Mouse (Mus musculus) liver, adult 2 months (tissue): ENCODE measurements around the gene Umod. TPM values are rescaled to one million over a fixed set of nuclear protein-coding genes. Genes with fewer than 3 reads are reported as not detected.

Source experiments
- DNase-seq: peaks from one replicate; pipeline ENCODE4 v3.0.0-alpha.2; 2011; ENCODE audit warnings: low read depth, low spot score; ENCODE audit errors: extremely low read depth
- H3K27ac ChIP-seq: fragments of 200-500 bp; replicated peaks from 2 replicates; pipeline ENCODE4 v1.5.1; 2012; ENCODE audit warnings: low read depth, mild to moderate bottlenecking, control low read depth, inconsistent platforms, low read length; ENCODE audit not compliant: insufficient read depth
- H3K27me3 ChIP-seq: fragments of 200-500 bp; 2 replicates; pipeline ENCODE4 v1.6.1; 2012; ENCODE audit warnings: mild to moderate bottlenecking, moderate library complexity, low read length, inconsistent platforms; ENCODE audit not compliant: control insufficient read depth, insufficient read depth
- H3K36me3 ChIP-seq: fragments of 200-500 bp; 2 replicates; pipeline ENCODE4 v1.6.1; 2012; ENCODE audit warnings: low read length, inconsistent platforms; ENCODE audit not compliant: control insufficient read depth, insufficient read depth
- H3K4me1 ChIP-seq: fragments of 200-500 bp; 2 replicates; pipeline ENCODE4 v1.6.1; 2011; ENCODE audit warnings: low read length; ENCODE audit not compliant: control insufficient read depth, insufficient read depth
- H3K4me3 ChIP-seq: fragments of 200-500 bp; 2 replicates; pipeline ENCODE4 v1.5.1; 2011; ENCODE audit warnings: low read depth, mild to moderate bottlenecking, control low read depth, low read length, moderate library complexity; ENCODE audit not compliant: insufficient read depth
- H3K79me2 ChIP-seq: fragments of 200-500 bp; 2 replicates; pipeline ENCODE4 v1.6.1; 2012; ENCODE audit warnings: inconsistent platforms, mild to moderate bottlenecking, low read length, moderate library complexity; ENCODE audit not compliant: control insufficient read depth, insufficient read depth
- H3K9ac ChIP-seq: fragments of 200-500 bp; 2 replicates; pipeline ENCODE4 v1.6.1; 2012; ENCODE audit warnings: low read depth, mild to moderate bottlenecking, control low read depth, inconsistent platforms, low read length
- CTCF ChIP-seq: fragments of 200-500 bp; IDR thresholded peaks from 2 replicates; pipeline ENCODE4 v1.5.1; 2011; ENCODE audit warnings: low read depth, low read length, control low read depth
- POLR2A ChIP-seq: fragments of 200-500 bp; IDR thresholded peaks from 2 replicates; pipeline ENCODE4 v1.6.1; 2011; ENCODE audit warnings: low read length, control low read depth; ENCODE audit not compliant: insufficient read depth; ENCODE audit errors: extremely low read depth
- whole genome bisulfite sequencing: fragments of 180-500 bp; shearing (Covaris S2); methylation state at CpG from one replicate; pipeline ENCODE4 v1.1.7; 2018; 5-methylcytosine and 5-hydroxymethylcytosine counted together
- polyA plus RNA-seq: library from polyadenylated mRNA; depleted of rRNA; stranded (reverse); fragments of >200 nt; gene quantifications from 2 replicates; pipeline ENCODE4 v1.2.3, GENCODE M21; 2012
- total RNA-seq: library from RNA; depleted of rRNA; stranded (reverse); fragments of >200 nt; gene quantifications from 2 replicates; pipeline ENCODE4 v1.2.3, GENCODE M21; 2014

Gene Umod
- total and polyA plus RNA-seq, 2 experiments = under 0.01 to 0.11 TPM

DNA sequence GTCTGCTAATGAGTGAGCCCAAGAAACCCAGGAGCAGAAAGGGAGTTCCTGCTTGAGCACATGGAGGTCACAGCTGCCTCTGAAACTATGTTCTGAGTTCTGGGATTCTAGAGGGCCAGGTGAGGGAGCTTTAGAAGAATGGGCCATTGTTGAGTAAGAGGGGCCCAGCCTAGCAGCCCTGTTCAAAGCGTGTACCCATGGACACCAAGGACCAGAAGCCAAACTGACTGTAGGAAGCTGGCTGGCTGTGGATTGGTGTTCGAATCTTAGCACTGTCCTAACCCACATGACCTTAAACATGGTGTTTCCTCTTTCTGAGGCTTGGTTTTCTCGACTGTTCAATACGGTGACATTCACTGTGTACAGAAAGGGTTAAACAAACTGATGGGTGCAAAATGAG, 44.3 kb upstream of the Umod start, which contains the start of gene Pdilt:
Pdilt (minus strand) TSS at position 101 of the 400 bp plus-strand sequence.
- H3K27me3 ChIP-seq = no peaks in the 10 kb centered on the region
- peak within 1 kb of the TSS; percentile 99 for H3K27ac ChIP-seq
- peaks cover 6% of the 10 kb centered on the region; the same call in 1 of the 2 replicates for H3K36me3 ChIP-seq
- H3K9ac ChIP-seq = peak within 1 kb of the TSS; percentile 70
- H3K79me2 ChIP-seq = no peaks in the 10 kb centered on the region
- H3K4me3 ChIP-seq = peak within 1 kb of the TSS; percentile 9; the same call in 1 of the 2 replicates
- 30% methylated on average over 4 of the region's 4 CpGs for WGBS
- DNase-seq = peak; percentile 32
- TF ChIP-seq POLR2A (no peak), CTCF (no peak)
- peaks cover 28% of the 10 kb centered on the region for H3K4me1 ChIP-seq

DNA sequence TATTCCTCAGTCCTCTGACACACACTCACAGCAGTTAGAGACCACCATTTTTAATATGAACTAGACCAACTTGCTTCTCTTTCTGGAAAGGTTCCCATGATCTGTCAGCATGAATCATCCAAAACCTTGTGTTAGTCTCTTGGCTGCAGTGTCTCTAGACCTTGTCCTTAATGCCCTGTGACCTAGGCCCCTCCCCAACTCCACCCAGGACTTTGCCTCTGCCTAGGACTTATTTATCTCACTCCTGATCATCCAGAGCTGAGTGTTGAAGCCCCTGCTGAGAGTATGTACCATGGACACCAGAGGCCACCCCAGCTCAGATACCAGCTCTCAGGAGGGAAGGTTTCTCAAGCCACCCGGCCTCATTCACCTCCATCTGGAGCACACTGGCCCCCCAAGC, 43.3 kb upstream of the Umod start:
- Histone ChIP-seq H3K79me2 (no peaks in the 10 kb centered on the region), H3K9ac (peak overlapping the region; percentile 70), H3K27ac (peak overlapping the region; percentile 99), H3K27me3 (no peaks in the 10 kb centered on the region), H3K36me3 (peaks cover 6% of the 10 kb centered on the region; the same call in 1 of the 2 replicates), H3K4me3 (no peak overlapping the region), H3K4me1 (peaks cover 28% of the 10 kb centered on the region)
- 6% methylated on average over 1 of the region's 1 CpGs for WGBS
- TF ChIP-seq CTCF = no peak
- peak; percentile 43; the same call in 1 of the 2 replicates for TF ChIP-seq POLR2A
- DNase-seq = peak; percentile 96

DNA sequence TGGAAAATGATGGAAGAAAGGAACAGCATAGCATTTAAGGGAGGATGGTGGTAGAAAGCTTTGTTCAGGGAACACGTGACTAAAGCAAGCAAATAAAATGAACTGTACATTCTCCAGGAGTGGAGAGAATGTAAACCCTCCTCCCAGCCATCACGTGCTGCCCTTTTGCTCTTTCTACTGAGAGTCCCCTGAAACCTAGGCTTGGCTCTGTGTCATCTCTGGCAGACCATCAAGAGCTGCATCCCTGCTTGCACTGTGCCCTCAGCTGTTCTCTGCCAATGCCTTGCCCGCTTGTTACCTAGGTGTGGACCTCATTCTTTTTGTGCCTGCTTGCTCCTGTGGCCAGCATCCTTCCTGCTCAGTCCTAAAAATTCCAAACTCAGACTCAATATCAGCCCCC, 42.7 kb upstream of the Umod start:
- H3K27ac ChIP-seq = peak overlapping the region; percentile 81
- no peak overlapping the region for H3K4me3 ChIP-seq
- H3K9ac ChIP-seq = peak overlapping the region; percentile 19; the same call in 1 of the 2 replicates
- peaks cover 6% of the 10 kb centered on the region; the same call in 1 of the 2 replicates for H3K36me3 ChIP-seq
- DNase-seq = peak; percentile 99
- H3K27me3 ChIP-seq = no peaks in the 10 kb centered on the region
- H3K4me1 ChIP-seq = peaks cover 28% of the 10 kb centered on the region
- H3K79me2 ChIP-seq = no peaks in the 10 kb centered on the region
- TF ChIP-seq POLR2A = no peak
- no peak for TF ChIP-seq CTCF
- WGBS = 18% methylated on average over 3 of the region's 3 CpGs

DNA sequence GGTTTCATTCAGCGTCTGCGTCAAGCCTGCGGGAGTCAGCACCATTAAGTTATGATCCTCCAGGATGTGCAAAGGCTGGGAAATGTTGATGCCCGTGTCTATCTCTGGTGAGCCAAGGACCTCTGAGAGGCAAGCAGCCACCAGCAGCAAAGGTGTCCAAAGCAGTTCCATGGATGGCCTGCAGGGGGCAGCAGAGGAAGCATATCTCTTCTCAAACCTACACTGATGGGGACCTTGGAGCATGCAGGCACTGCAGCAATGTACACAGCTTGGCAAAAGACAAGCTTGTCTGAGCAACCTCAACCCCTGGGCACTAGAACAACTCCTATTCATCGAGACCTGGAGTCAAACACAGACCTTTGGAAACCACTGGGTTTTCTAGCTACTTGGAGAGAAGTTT, 40.6 kb upstream of the Umod start:
- Histone ChIP-seq H3K27ac (no peak overlapping the region), H3K36me3 (peaks cover 6% of the 10 kb centered on the region; the same call in 1 of the 2 replicates), H3K4me3 (no peak overlapping the region), H3K9ac (no peak overlapping the region), H3K79me2 (no peaks in the 10 kb centered on the region), H3K4me1 (peaks cover 24% of the 10 kb centered on the region), H3K27me3 (no peaks in the 10 kb centered on the region)
- no peak for TF ChIP-seq POLR2A
- peak; percentile 96 for TF ChIP-seq CTCF
- peak; percentile 71 for DNase-seq
- 25% methylated on average over 5 of the region's 5 CpGs for WGBS

DNA sequence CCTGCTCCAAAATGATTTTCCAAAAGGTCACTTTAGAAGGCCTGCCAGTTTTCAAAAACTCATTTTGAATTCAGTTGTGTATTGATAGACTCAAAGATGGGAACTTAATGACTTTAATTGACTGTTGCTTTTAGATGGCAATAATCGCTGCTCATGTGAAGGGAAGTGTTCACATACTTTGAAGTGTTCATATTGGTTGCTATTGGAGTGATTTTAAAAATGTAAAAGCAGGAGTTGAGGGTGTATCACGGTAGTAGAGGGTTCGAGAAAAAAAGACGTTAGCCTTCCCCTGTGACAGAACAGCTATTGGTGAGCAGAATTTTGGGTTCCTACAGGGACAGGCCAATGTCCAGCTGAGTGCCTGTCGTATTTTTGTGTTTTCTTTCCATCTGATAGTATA, 40.1 kb upstream of the Umod start, which contains the start of gene Acsm5:
Acsm5 (plus strand) TSS at position 301 of the 400 bp plus-strand sequence.
- Histone ChIP-seq H3K27me3 (no peaks in the 10 kb centered on the region), H3K79me2 (no peaks in the 10 kb centered on the region), H3K9ac (no peak within 1 kb of the TSS), H3K27ac (no peak within 1 kb of the TSS), H3K36me3 (peaks cover 8% of the 10 kb centered on the region), H3K4me3 (no peak within 1 kb of the TSS), H3K4me1 (peaks cover 22% of the 10 kb centered on the region)
- WGBS = 73% methylated on average over 5 of the region's 5 CpGs
- DNase-seq = no peak
- TF ChIP-seq CTCF (no peak), POLR2A (no peak)

DNA sequence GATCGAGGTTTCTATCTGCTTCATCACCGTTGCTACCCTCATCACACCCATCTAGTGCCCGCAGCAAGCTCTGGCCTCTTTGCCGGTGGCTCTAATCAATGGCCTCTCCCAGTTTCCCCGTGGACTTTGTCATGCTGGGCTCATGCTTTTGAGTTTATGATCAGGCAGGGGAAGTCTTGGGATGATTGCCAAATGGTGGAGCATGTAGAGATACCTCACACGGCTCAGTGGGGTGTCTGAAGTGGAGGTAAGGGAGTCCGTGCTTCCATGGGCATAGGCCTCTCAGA, 37.1 kb upstream of the Umod start:
- TF ChIP-seq CTCF (no peak), POLR2A (no peak)
- H3K36me3 ChIP-seq = peaks cover 17% of the 10 kb centered on the region
- no peak overlapping the region for H3K4me3 ChIP-seq
- H3K27ac ChIP-seq = peak overlapping the region; percentile 30
- H3K79me2 ChIP-seq = no peaks in the 10 kb centered on the region
- peaks cover 5% of the 10 kb centered on the region; the same call in 1 of the 2 replicates for H3K4me1 ChIP-seq
- no peaks in the 10 kb centered on the region for H3K27me3 ChIP-seq
- H3K9ac ChIP-seq = no peak overlapping the region; the same call in 1 of the 2 replicates
- WGBS = 31% methylated on average over 7 of the region's 7 CpGs
- no peak for DNase-seq
